Mouse (Mus musculus) heart, postnatal 0 days (tissue): ENCODE measurements around the gene C1qtnf5. TPM values are rescaled to one million over a fixed set of nuclear protein-coding genes. Genes with fewer than 3 reads are reported as not detected.

ENCODE experiments used
- ATAC-seq: fragments of 200-750 bp; cut with Nextera tagmentation; 2 replicates; pipeline ENCODE4 v1.8.0; 2017; ENCODE audit warnings: low read depth, moderate number of reproducible peaks, moderate library complexity; ENCODE audit not compliant: insufficient read depth
- DNase-seq: peaks from one replicate; pipeline ENCODE4 v3.0.0-alpha.2; 2016; ENCODE audit warnings: low spot score
- H3K27ac ChIP-seq: fragments of 300-500 bp; sonication (generic); 2 replicates; pipeline ENCODE4 v1.5.1; 2014; ENCODE audit warnings: low read depth, mild to moderate bottlenecking
- H3K27me3 ChIP-seq: fragments of 300-500 bp; sonication (generic); 2 replicates; pipeline ENCODE4 v1.6.1; 2014; ENCODE audit warnings: low read length, mixed read lengths; ENCODE audit not compliant: control insufficient read depth, insufficient read depth
- H3K36me3 ChIP-seq: fragments of 300-500 bp; sonication (generic); replicated peaks from 2 replicates; pipeline ENCODE4 v1.6.1; 2014; ENCODE audit warnings: low read length, mixed read lengths; ENCODE audit not compliant: control insufficient read depth, insufficient read depth
- H3K4me1 ChIP-seq: fragments of 300-500 bp; sonication (generic); 2 replicates; pipeline ENCODE4 v1.6.1; 2014; ENCODE audit warnings: antibody characterized with exemption; ENCODE audit not compliant: control insufficient read depth, insufficient read depth
- H3K4me2 ChIP-seq: fragments of 300-500 bp; sonication (generic); 2 replicates; pipeline ENCODE4 v1.6.1; 2014; ENCODE audit warnings: low read depth, mild to moderate bottlenecking, low read length, moderate library complexity
- H3K4me3 ChIP-seq: fragments of 300-500 bp; sonication (generic); 2 replicates; pipeline ENCODE4 v1.5.1; 2014; ENCODE audit warnings: low read depth, low read length
- H3K9ac ChIP-seq: fragments of 300-500 bp; sonication (generic); replicated peaks from 2 replicates; pipeline ENCODE4 v1.6.1; 2014; ENCODE audit warnings: low read depth, low read length, mixed read lengths
- H3K9me3 ChIP-seq: fragments of 300-500 bp; sonication (generic); replicated peaks from 2 replicates; pipeline ENCODE4 v1.6.1; 2016; ENCODE audit warnings: low read length; ENCODE audit not compliant: control insufficient read depth
- CTCF ChIP-seq: IDR thresholded peaks from 2 replicates; pipeline ENCODE4 v1.5.1; 2016; ENCODE audit warnings: antibody characterized with exemption, control low read depth, low read depth
- EP300 ChIP-seq: IDR thresholded peaks from 2 replicates; pipeline ENCODE4 v1.6.1; 2016; ENCODE audit warnings: antibody characterized with exemption, low read depth
- WGBS: fragments of 180-500 bp; shearing (Covaris S2); extraction: QIAGEN DNeasy Blood & Tissue Kit; methylation state at CpG from one replicate; pipeline ENCODE4 v1.1.7; 2014; 5-methylcytosine and 5-hydroxymethylcytosine counted together
- polyA plus RNA-seq: library from polyadenylated mRNA; unstranded; fragments of >200 nt; fragmentation: Nextera tagmentation; extraction: Ambion mirVana; gene quantifications from 2 replicates; pipeline ENCODE4 v1.2.1, GENCODE M21; 2015
- total RNA-seq: library from RNA; depleted of rRNA; stranded (reverse); fragments of >200 nt; gene quantifications from 2 replicates; pipeline ENCODE4 v1.2.3, GENCODE M21; 2014; ENCODE audit warnings: low replicate concordance

Gene C1qtnf5
- total and polyA plus RNA-seq, 2 experiments from 2014 or later, result 4.1 to 9.0 TPM

GRCm38 (mm10) chr9:44067960-44068330 is 39.1 kb upstream of the C1qtnf5 start:
- Histone ChIP-seq H3K4me2 (peak overlapping the region; percentile 87), H3K27ac (0 out of 2 replicates have a peak overlapping the region, but pooled peaks have one; percentile 39), H3K4me1 (peaks cover 33% of the 10 kb centered on the region), H3K36me3 (no peaks in the 10 kb centered on the region), H3K27me3 (no peaks in the 10 kb centered on the region), H3K9ac (no peak overlapping the region), H3K4me3 (peak overlapping the region; percentile 50; the same call in 1 of the 2 replicates), H3K9me3 (no peaks in the 10 kb centered on the region)
- no peak for DNase-seq
- ATAC-seq, result no peak
- 57% methylated on average over 6 of the region's 6 CpGs for WGBS
- no peak for TF ChIP-seq EP300

- peaks cover 41% of the 10 kb centered on the region for H3K4me1 ChIP-seq
- H3K9ac ChIP-seq, result peak overlapping the region; percentile 70
- no peaks in the 10 kb centered on the region; the same call in 1 of the 2 replicates for H3K36me3 ChIP-seq
- TF ChIP-seq EP300, result peak; percentile 61; the same call in 1 of the 2 replicates
- TF ChIP-seq CTCF, result no peak
- 13% methylated on average over 7 of the region's 7 CpGs for WGBS
- peak overlapping the region; percentile 70 for H3K4me2 ChIP-seq
- H3K4me3 ChIP-seq, result peak overlapping the region; percentile 48
- H3K27me3 ChIP-seq, result no peaks in the 10 kb centered on the region
- H3K27ac ChIP-seq, result peak overlapping the region; percentile 91
- ATAC-seq, result peak; percentile 9; the same call in 1 of the 2 replicates
- H3K9me3 ChIP-seq, result no peaks in the 10 kb centered on the region
- DNase-seq, result peak; percentile 55
Observed at GRCm38 (mm10) chr9:44069252-44069651, 37.8 kb upstream of the C1qtnf5 start.

GRCm38 (mm10) chr9:44070113-44070843 is 36.8 kb upstream of the C1qtnf5 start:
- Histone ChIP-seq H3K36me3 (no peaks in the 10 kb centered on the region; the same call in 1 of the 2 replicates), H3K4me3 (peak overlapping the region; percentile 48), H3K9ac (peak overlapping the region; percentile 70), H3K4me2 (peak overlapping the region; percentile 70), H3K4me1 (peaks cover 41% of the 10 kb centered on the region), H3K9me3 (no peaks in the 10 kb centered on the region), H3K27me3 (no peaks in the 10 kb centered on the region), H3K27ac (peak overlapping the region; percentile 91)
- DNase-seq, result no peak
- TF ChIP-seq EP300 (no peak), CTCF (no peak)
- ATAC-seq, result no peak
- WGBS, result 34% methylated on average over 14 of the region's 14 CpGs

DNA sequence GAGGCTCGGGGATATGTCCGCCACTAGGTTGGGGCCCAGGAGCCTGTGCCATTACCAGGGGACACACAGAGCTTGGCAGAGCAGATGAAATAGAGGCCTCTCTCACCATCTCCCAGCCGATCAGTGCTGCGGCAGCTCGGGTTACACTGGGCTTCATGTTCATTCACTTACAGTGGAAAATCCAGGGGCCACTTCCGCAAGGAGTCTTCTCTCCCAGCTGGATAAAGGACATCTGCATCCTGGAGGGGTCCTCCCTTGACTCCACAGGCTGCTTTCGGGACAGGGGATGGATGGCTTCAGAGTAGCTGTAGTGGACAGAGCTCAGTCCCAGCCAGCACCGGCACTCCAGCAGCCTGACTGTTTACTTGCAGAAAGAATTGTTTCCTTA is 36.2 kb upstream of the C1qtnf5 start:
- Histone ChIP-seq H3K9me3 (no peaks in the 10 kb centered on the region), H3K9ac (peak overlapping the region; percentile 70; the same call in 1 of the 2 replicates), H3K4me3 (peak overlapping the region; percentile 48), H3K4me2 (peak overlapping the region; percentile 70), H3K27me3 (no peaks in the 10 kb centered on the region), H3K27ac (no peak overlapping the region), H3K36me3 (peaks cover 5% of the 10 kb centered on the region; the same call in 1 of the 2 replicates), H3K4me1 (peaks cover 41% of the 10 kb centered on the region)
- no peak for TF ChIP-seq EP300
- 22% methylated on average over 8 of the region's 8 CpGs for WGBS
- ATAC-seq (no peak), DNase-seq (no peak)

GRCm38 (mm10) chr9:44071914-44072598 is 35.0 kb upstream of the C1qtnf5 start:
- H3K27ac ChIP-seq, result peak overlapping the region; percentile 63
- 0 out of 2 replicates have a peak overlapping the region, but pooled peaks have one; percentile 2 for H3K4me3 ChIP-seq
- H3K27me3 ChIP-seq, result no peaks in the 10 kb centered on the region
- TF ChIP-seq CTCF (no peak), EP300 (no peak)
- 24% methylated on average over 11 of the region's 11 CpGs for WGBS
- H3K9me3 ChIP-seq, result no peaks in the 10 kb centered on the region
- DNase-seq, result peak; percentile 57
- H3K4me1 ChIP-seq, result peaks cover 42% of the 10 kb centered on the region
- H3K9ac ChIP-seq, result peak overlapping the region; percentile 35; the same call in 1 of the 2 replicates
- peak overlapping the region; percentile 70 for H3K4me2 ChIP-seq
- peaks cover 8% of the 10 kb centered on the region; the same call in 1 of the 2 replicates for H3K36me3 ChIP-seq
- ATAC-seq, result no peak
